Comparison of ENCODE assay signal across 8 mouse cellular contexts in genomic region chr1:182461261-182461660, GRCm38 (mm10). TPM values are rescaled to one million over a fixed set of nuclear protein-coding genes. Genes with fewer than 3 reads are reported as not detected.
A peak's percentile ranks its signal among the peaks of the same experiment; 100 is the strongest.
DNase-seq lines count a peak whose midpoint lies in the region; ATAC-seq lines count a peak whose summit lies in the region.

No protein-coding gene starts in this region.

- WGBS in midbrain, embryonic 10.5 days = 75% methylated on average over 7 of the region's 7 CpGs
- WGBS in midbrain, embryonic 14.5 days = 76% methylated on average over 7 of the region's 7 CpGs
- WGBS in midbrain, embryonic 15.5 days = 81% methylated on average over 7 of the region's 7 CpGs

- intact Hi-C loops in left cerebral cortex, postnatal 25 days (cut with DNase I) = no loop called here
- intact Hi-C loops in left cerebral cortex, postnatal 14 days (cut with DNase I) = no loop called here

- no peak overlapping the region for H3K4me3 ChIP-seq in midbrain, embryonic 10.5 days
- H3K4me3 ChIP-seq in midbrain, embryonic 14.5 days (replicated peaks; ENCODE audit: low read depth, low read length) = no peak overlapping the region
- H3K4me3 ChIP-seq in midbrain, embryonic 15.5 days = no peak overlapping the region

- no peak overlapping the region for H3K4me2 ChIP-seq in midbrain, embryonic 14.5 days (ENCODE audit: low read length)
- H3K4me2 ChIP-seq in midbrain, embryonic 15.5 days = no peak overlapping the region

- H3K9me3 ChIP-seq in midbrain, embryonic 10.5 days (replicated peaks) = no peaks in the 10 kb centered on the region
- no peaks in the 10 kb centered on the region for H3K9me3 ChIP-seq in midbrain, embryonic 14.5 days (ENCODE audit: control insufficient read depth, low read length)
- no peaks in the 10 kb centered on the region for H3K9me3 ChIP-seq in midbrain, embryonic 15.5 days

- H3K27me3 ChIP-seq in midbrain, embryonic 10.5 days (ENCODE audit: low read depth, poor library complexity, severe bottlenecking) = no peaks in the 10 kb centered on the region
- H3K27me3 ChIP-seq in midbrain, embryonic 14.5 days (ENCODE audit: control insufficient read depth, insufficient read depth, low read length) = no peaks in the 10 kb centered on the region
- no peaks in the 10 kb centered on the region for H3K27me3 ChIP-seq in midbrain, embryonic 15.5 days (replicated peaks)

- DNase-seq in midbrain, embryonic 10.5 days (ENCODE audit: low spot score) = no peak
- no peak for DNase-seq in midbrain, embryonic 14.5 days
- peak; percentile 25 to 30 for DNase-seq in heart, adult 9 months (ENCODE audit: low spot score in 2 of 2)
- DNase-seq in kidney, postnatal 10 days = peak; percentile 64
- no peak for DNase-seq in left cerebral cortex, postnatal 25 days (ENCODE audit: low spot score in 2 of 2)
- no peak for DNase-seq in left cerebral cortex, postnatal 14 days (ENCODE audit: low spot score in 2 of 2)

- H3K9ac ChIP-seq in midbrain, embryonic 14.5 days (replicated peaks; ENCODE audit: low read length) = no peak overlapping the region
- no peak overlapping the region for H3K9ac ChIP-seq in midbrain, embryonic 15.5 days

- ATAC-seq in midbrain, embryonic 14.5 days (ENCODE audit: low FRiP score, low TSS enrichment) = no peak
- no peak for ATAC-seq in midbrain, embryonic 15.5 days (replicated peaks)
- no peak for ATAC-seq in monocyte, adult 5-6 weeks (replicated peaks; ENCODE audit: insufficient number of reproducible peaks, low FRiP score, low TSS enrichment, poor library complexity, severe bottlenecking)

- peaks cover 56% of the 10 kb centered on the region for H3K36me3 ChIP-seq in midbrain, embryonic 10.5 days
- peaks cover 36% of the 10 kb centered on the region for H3K36me3 ChIP-seq in midbrain, embryonic 14.5 days (ENCODE audit: control insufficient read depth, insufficient read depth, low read length)
- H3K36me3 ChIP-seq in midbrain, embryonic 15.5 days (replicated peaks) = 0 out of 2 replicates have a peak, but pooled peaks cover 7% of the 10 kb centered on the region

- H3K27ac ChIP-seq in midbrain, embryonic 10.5 days (replicated peaks) = peak overlapping the region; percentile 65; the same call in 1 of the 2 replicates
- H3K27ac ChIP-seq in midbrain, embryonic 14.5 days (replicated peaks; ENCODE audit: low read depth, low read length) = no peak overlapping the region; the same call in 1 of the 2 replicates
- peak overlapping the region; percentile 36; the same call in 1 of the 2 replicates for H3K27ac ChIP-seq in midbrain, embryonic 15.5 days

- peaks cover 18% of the 10 kb centered on the region for H3K4me1 ChIP-seq in midbrain, embryonic 10.5 days
- no peaks in the 10 kb centered on the region for H3K4me1 ChIP-seq in midbrain, embryonic 14.5 days (ENCODE audit: control insufficient read depth, insufficient read depth, low read length)
- peaks cover 3% of the 10 kb centered on the region; the same call in 1 of the 2 replicates for H3K4me1 ChIP-seq in midbrain, embryonic 15.5 days

RNA-seq across cellular contexts. Expression of gene Trp53bp2, which starts 52.3 kb away (rescaled TPM):
- 24.7 and 28.9 TPM in 2 replicates for polyA plus RNA-seq in midbrain, embryonic 10.5 days (2016; fragmentation: Nextera tagmentation; extraction: Ambion mirVana)
- polyA plus RNA-seq in midbrain, embryonic 14.5 days (2014; fragmentation: Nextera tagmentation; extraction: Ambion mirVana) = 13.9 and 25.5 TPM in 2 replicates
- 19.5 and 19.9 TPM in 2 replicates for polyA plus RNA-seq in midbrain, embryonic 15.5 days (2015; fragmentation: Nextera tagmentation; extraction: Ambion mirVana)
- total RNA-seq in left cerebral cortex, postnatal 25 days (2021) = 10 to 100 TPM; 19.2 to 20.4 TPM
- 10 to 100 TPM; 18.7 to 19.0 TPM for total RNA-seq in left cerebral cortex, postnatal 14 days (2021)
- 14.7 to 27.1 TPM (median 23.8 TPM) in 3 replicates for total RNA-seq in monocyte, adult 5-6 weeks (2017)

RNA-seq across cellular contexts. Expression of gene Capn2, which starts 56.1 kb away (rescaled TPM):
- polyA plus RNA-seq in midbrain, embryonic 10.5 days (2016; fragmentation: Nextera tagmentation; extraction: Ambion mirVana) = 83.2 and 93.6 TPM in 2 replicates
- 57.9 and 68.7 TPM in 2 replicates for polyA plus RNA-seq in midbrain, embryonic 14.5 days (2014; fragmentation: Nextera tagmentation; extraction: Ambion mirVana)
- polyA plus RNA-seq in midbrain, embryonic 15.5 days (2015; fragmentation: Nextera tagmentation; extraction: Ambion mirVana) = 85.6 and 86.2 TPM in 2 replicates
- total RNA-seq in left cerebral cortex, postnatal 25 days (2021) = 10 to 100 TPM; 52.9 to 61.4 TPM
- total RNA-seq in left cerebral cortex, postnatal 14 days (2021) = 10 to 100 TPM; 55.6 to 59.4 TPM
- total RNA-seq in monocyte, adult 5-6 weeks (2017) = 167 to 244 TPM (median 240 TPM) in 3 replicates

Comparison
In these comparisons a context has a peak if more than half of its experiments do, and no peak if none do; other contexts are left out.
1. DNase-seq: peak in heart, adult 9 months (2 of 2) and kidney, postnatal 10 days (single experiment); none in midbrain, embryonic 10.5 days (single experiment), midbrain, embryonic 14.5 days (single experiment), left cerebral cortex, postnatal 25 days (0 of 2) and left cerebral cortex, postnatal 14 days (0 of 2).